Mouse (Mus musculus): Measurements from ENCODE around the gene Coro1c.

GRCm38 (mm10) chr5:113826619-113827018, 81.9 kb downstream of the Coro1c start:
- TF ChIP-seq CTCF (IDR thresholded peaks at IDR 0.05; ENCODE audit: low read depth) (no peak), EP300 (optimal IDR thresholded peaks at IDR 0.05) (no peak)

Data from stomach, postnatal 0 days (tissue).